Mouse (Mus musculus): Measurements from ENCODE around the gene Gm10334. TPM values are rescaled to one million over a fixed set of nuclear protein-coding genes. Genes with fewer than 3 reads are reported as not detected.
A peak's percentile ranks its signal among the peaks of the same experiment; 100 is the strongest.
"Not testable (repeated sequence)": the region's sequence is repeated elsewhere in the genome, so short reads cannot be mapped to it uniquely, and the experiment has no call there.

Gene Gm10334
- not detected in 2 replicates for total RNA-seq (2015)
- total RNA-seq (2017): not detected in 2 replicates

DNA sequence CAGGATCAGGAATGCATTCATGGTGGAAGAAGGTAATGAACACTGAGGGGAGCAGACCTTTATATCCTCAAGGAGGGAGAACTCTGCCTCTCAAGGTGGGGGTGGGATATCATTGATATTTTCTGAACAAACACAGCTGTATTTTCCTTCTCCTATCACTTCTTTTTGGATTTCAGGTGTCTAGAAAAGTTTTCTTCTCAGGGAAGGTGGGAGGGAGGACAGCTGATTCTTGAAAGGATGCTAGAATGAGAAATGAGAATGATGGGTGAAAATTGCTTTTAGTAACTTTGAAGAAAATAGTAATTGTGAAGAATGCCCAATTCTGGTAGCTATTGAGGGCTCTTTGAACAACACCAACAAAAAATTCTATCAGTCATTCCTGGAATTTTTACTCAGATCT lies at the start of gene Gm10334:
Gene Gm10334, minus strand, starts transcription at position 101 of the 400 bp plus-strand sequence.
- ATAC-seq (replicated peaks; ENCODE audit: poor library complexity): not testable (repeated sequence)

- ATAC-seq (replicated peaks; ENCODE audit: poor library complexity): not testable (repeated sequence)
Measured at GRCm38 (mm10) chr6:41458632-41459031, 12.7 kb upstream of the Gm10334 start, which contains the start of gene Prss1. TSS of gene Prss1 (plus strand) at chr6:41458932.

DNA sequence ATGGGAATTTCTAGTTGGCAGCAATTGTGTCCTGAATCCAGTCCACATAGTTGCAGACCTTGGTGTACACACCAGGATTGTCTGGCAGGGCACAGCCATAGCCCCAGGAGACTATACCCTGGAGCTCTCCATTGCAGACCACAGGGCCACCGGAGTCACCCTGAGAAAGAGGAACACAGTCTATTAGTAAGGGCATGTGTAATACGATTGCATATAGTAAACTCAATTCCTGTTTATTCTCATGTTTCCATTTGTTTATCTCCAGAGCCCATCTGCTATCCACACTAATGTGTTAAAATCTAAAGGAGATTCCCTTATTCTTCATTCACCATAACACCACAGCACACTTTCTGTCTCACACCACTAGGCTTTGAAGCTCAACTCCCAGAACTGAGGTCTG lies 3.7 kb downstream of the Gm10334 start:
- peak; percentile 66 for ATAC-seq (replicated peaks; ENCODE audit: poor library complexity)

Other genes with a start within 250 kb of the Gm10334 start
- not detected in 2 replicates for gene Try4, start 143.9 kb downstream of the Gm10334 start, total RNA-seq (2015)
- gene Try4, start 143.9 kb downstream of the Gm10334 start, total RNA-seq (2017): not detected in 2 replicates
- not detected in 2 replicates for gene Try5, start 129.3 kb downstream of the Gm10334 start, total RNA-seq (2015)
- gene Try5, start 129.3 kb downstream of the Gm10334 start, total RNA-seq (2017): not detected in 2 replicates
- 0.22 TPM in 1 of 2 replicates, not detected in the other for gene Try10, start 92.0 kb downstream of the Gm10334 start, total RNA-seq (2015)
- not detected in 2 replicates for gene Try10, start 92.0 kb downstream of the Gm10334 start, total RNA-seq (2017)
- not detected in 2 replicates for gene Prss3, start 68.5 kb downstream of the Gm10334 start, total RNA-seq (2015)
- gene Prss3, start 68.5 kb downstream of the Gm10334 start, total RNA-seq (2017): not detected in 2 replicates
- gene Gm5771, start 53.8 kb downstream of the Gm10334 start, total RNA-seq (2015): not detected in 2 replicates
- not detected in 2 replicates for gene Gm5771, start 53.8 kb downstream of the Gm10334 start, total RNA-seq (2017)
- not detected in 2 replicates for gene Prss1, start 12.8 kb upstream of the Gm10334 start, total RNA-seq (2015)
- not detected in 2 replicates for gene Prss1, start 12.8 kb upstream of the Gm10334 start, total RNA-seq (2017)
- gene Prss2, start 75.6 kb upstream of the Gm10334 start, total RNA-seq (2015): not detected in 2 replicates
- not detected in 2 replicates for gene Prss2, start 75.6 kb upstream of the Gm10334 start, total RNA-seq (2017)
- gene Ephb6, start 159.3 kb upstream of the Gm10334 start, total RNA-seq (2015): 0.15 and 4.2 TPM in 2 replicates
- gene Ephb6, start 159.3 kb upstream of the Gm10334 start, total RNA-seq (2017): 1.7 and 2.6 TPM in 2 replicates
- not detected in 2 replicates for gene Trpv6, start 190.3 kb upstream of the Gm10334 start, total RNA-seq (2015)
- gene Trpv6, start 190.3 kb upstream of the Gm10334 start, total RNA-seq (2017): not detected in 2 replicates
- 0.10 TPM in 1 of 2 replicates, not detected in the other for gene Trpv5, start 234.6 kb upstream of the Gm10334 start, total RNA-seq (2015)
- gene Trpv5, start 234.6 kb upstream of the Gm10334 start, total RNA-seq (2017): not detected in 2 replicates
- not detected in 2 replicates for gene Llcfc1, start 238.3 kb upstream of the Gm10334 start, total RNA-seq (2015)
- gene Llcfc1, start 238.3 kb upstream of the Gm10334 start, total RNA-seq (2017): not detected in 2 replicates